Mouse (Mus musculus) embryonic facial prominence, embryonic 13.5 days (tissue): ENCODE data around the gene Plac8. TPM values are rescaled to one million over a fixed set of nuclear protein-coding genes. Genes with fewer than 3 reads are reported as not detected.

Experiments used
- ATAC-seq: fragments of 200-750 bp; cut with Nextera tagmentation; 2 replicates; pipeline ENCODE4 v1.8.0; 2017; ENCODE audit warnings: low read depth; ENCODE audit not compliant: insufficient number of reproducible peaks, insufficient read depth, low FRiP score, low TSS enrichment
- H3K27ac ChIP-seq: fragments of 300-500 bp; sonication (generic); 2 replicates; pipeline ENCODE4 v1.5.1; 2015; ENCODE audit warnings: moderate library complexity, mild to moderate bottlenecking, inconsistent platforms
- H3K27me3 ChIP-seq: fragments of 300-500 bp; sonication (generic); 2 replicates; pipeline ENCODE4 v1.6.1; 2015; ENCODE audit warnings: mild to moderate bottlenecking, inconsistent platforms
- H3K36me3 ChIP-seq: fragments of 300-500 bp; sonication (generic); 2 replicates; pipeline ENCODE4 v1.6.1; 2015; ENCODE audit warnings: mild to moderate bottlenecking, inconsistent platforms
- H3K4me1 ChIP-seq: fragments of 300-500 bp; sonication (generic); 2 replicates; pipeline ENCODE4 v1.6.1; 2015; ENCODE audit warnings: inconsistent platforms
- H3K4me2 ChIP-seq: fragments of 300-500 bp; sonication (generic); 2 replicates; pipeline ENCODE4 v1.6.1; 2015; ENCODE audit warnings: moderate library complexity, mild to moderate bottlenecking, inconsistent platforms
- H3K4me3 ChIP-seq: fragments of 300-500 bp; sonication (generic); 2 replicates; pipeline ENCODE4 v1.5.1; 2015; ENCODE audit warnings: mild to moderate bottlenecking, inconsistent platforms
- H3K9ac ChIP-seq: fragments of 300-500 bp; sonication (generic); 2 replicates; pipeline ENCODE4 v1.6.1; 2015; ENCODE audit warnings: mild to moderate bottlenecking, inconsistent platforms
- H3K9me3 ChIP-seq: fragments of 300-500 bp; sonication (generic); 2 replicates; pipeline ENCODE4 v1.6.1; 2016; ENCODE audit warnings: inconsistent platforms
- WGBS: fragments of 180-500 bp; shearing (Covaris S2); methylation state at CpG from one replicate; pipeline ENCODE4 v1.1.7; 2015; ENCODE audit warnings: mixed read lengths; 5-methylcytosine and 5-hydroxymethylcytosine counted together
- polyA plus RNA-seq: library from polyadenylated mRNA; unstranded; fragments of >200 nt; fragmentation: Nextera tagmentation; extraction: Ambion mirVana; gene quantifications from 2 replicates; pipeline ENCODE4 v1.2.1, GENCODE M21; 2015

Gene Plac8
- polyA plus RNA-seq, 1 experiment from 2014 or later, result 3.2 TPM

DNA sequence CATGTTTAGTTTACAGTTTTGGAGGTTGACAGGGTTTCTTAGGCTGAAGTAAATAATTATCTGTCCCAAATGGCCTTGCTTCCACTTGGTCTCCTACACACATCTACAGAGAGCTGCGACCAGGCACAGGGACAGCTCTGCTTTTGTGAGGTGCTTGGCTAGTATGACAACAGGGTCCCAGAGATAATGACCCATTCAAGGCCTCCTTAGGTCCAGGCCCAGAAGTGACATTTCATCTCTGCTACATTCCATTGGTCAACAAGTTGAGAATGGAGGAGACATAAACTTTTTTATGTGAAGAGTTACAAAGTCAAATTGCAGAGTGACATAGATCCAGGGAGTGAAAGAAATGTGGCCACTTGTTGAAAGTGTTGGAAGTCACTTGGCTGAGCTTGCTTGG is 48.7 kb downstream of the Plac8 start:
- H3K36me3 ChIP-seq, result peaks cover 17% of the 10 kb centered on the region
- no peak overlapping the region for H3K27ac ChIP-seq
- ATAC-seq, result no peak
- H3K9ac ChIP-seq, result no peak overlapping the region
- no peak overlapping the region for H3K4me2 ChIP-seq
- H3K27me3 ChIP-seq, result no peaks in the 10 kb centered on the region
- 98% methylated on average over 1 of the region's 1 CpGs for WGBS
- H3K9me3 ChIP-seq, result no peaks in the 10 kb centered on the region
- peaks cover 8% of the 10 kb centered on the region for H3K4me1 ChIP-seq
- no peak overlapping the region for H3K4me3 ChIP-seq

DNA sequence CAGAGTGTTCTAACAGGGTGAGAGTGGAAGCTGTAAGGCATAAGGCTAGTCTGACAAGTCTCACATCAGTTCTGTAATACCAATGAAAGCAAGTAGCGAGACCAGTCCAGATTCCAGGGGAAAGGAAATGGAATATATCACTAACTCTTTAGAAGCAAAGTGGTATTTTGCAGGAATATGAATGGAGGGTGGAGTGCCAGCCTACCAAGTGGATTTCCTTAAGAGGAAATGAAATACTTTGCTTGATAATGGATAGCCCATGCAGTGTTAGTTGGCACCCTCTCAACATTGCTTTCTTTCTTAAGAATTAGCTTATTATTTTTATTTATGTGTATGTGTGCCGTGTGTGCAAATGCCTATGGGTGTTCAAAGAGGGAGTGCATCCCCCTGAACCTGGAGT is 51.8 kb downstream of the Plac8 start:
- Histone ChIP-seq H3K4me1 (peaks cover 11% of the 10 kb centered on the region), H3K4me3 (no peak overlapping the region), H3K27ac (no peak overlapping the region), H3K27me3 (0 out of 2 replicates have a peak, but pooled peaks cover 4% of the 10 kb centered on the region), H3K9me3 (no peaks in the 10 kb centered on the region), H3K4me2 (peak overlapping the region; percentile 68; the same call in 1 of the 2 replicates), H3K9ac (no peak overlapping the region), H3K36me3 (peaks cover 11% of the 10 kb centered on the region)
- ATAC-seq, result no peak
- 87% methylated on average over 2 of the region's 2 CpGs for WGBS

GRCm38 (mm10) chr5:100519027-100519411 is 53.0 kb downstream of the Plac8 start:
- Histone ChIP-seq H3K4me2 (peak overlapping the region; percentile 68), H3K36me3 (peaks cover 8% of the 10 kb centered on the region; the same call in 1 of the 2 replicates), H3K4me3 (peak overlapping the region; percentile 80), H3K27me3 (0 out of 2 replicates have a peak, but pooled peaks cover 4% of the 10 kb centered on the region), H3K4me1 (peaks cover 11% of the 10 kb centered on the region), H3K9me3 (no peaks in the 10 kb centered on the region), H3K27ac (peak overlapping the region; percentile 86), H3K9ac (peak overlapping the region; percentile 90)
- no peak for ATAC-seq
- WGBS, result 3% methylated on average over 5 of the region's 5 CpGs

DNA sequence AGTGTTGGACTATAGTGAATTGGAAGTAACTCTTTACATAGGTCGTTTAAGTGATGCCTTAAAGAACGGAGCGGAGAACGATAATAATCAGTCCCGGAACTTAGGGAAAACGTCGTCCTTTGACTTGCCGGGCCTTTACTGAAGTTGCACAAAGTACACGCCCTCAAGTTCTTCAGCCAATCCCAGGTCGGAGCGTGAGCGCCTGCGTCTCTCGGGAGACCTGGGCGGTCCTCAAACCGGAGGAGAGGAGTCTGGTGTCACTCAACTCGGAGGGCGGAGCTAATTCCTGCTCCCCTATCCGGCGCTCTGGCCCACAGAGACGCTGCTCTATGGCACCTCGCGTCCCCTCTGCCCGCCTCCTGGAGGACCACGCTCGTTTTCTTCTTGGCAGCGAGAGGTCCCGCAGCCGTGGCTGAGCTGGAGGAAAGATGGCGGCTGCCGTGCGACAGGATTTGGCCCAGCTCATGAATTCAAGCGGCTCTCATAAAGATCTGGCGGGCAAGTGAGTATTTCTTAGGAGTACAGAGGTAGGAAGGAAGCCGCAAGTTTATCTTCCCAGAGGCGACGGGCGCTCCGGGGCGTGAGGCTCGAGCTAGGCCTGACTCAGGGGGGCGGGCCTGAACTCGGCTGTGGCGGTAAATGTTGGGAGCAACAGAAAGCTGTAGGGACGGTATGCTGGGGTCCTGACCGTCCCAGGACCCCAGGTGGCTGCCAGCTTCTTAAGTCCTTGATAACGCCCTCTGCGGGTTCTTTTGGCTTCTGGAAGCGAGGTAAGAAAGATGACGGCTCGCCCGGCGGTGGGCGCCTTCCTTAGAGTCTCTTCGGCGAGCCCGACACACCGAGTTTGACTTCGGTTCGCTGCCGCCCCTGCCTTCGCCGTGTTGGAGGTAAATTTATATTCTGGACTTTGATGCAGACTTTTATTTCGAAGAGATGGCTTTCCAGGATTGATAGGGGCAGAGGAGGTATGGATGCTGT is 53.7 kb downstream of the Plac8 start, which contains the start of gene Cops4:
TSS of gene Cops4 (plus strand) at position 261 of the 978 bp plus-strand sequence.
- WGBS, result under 1% methylated on average over 64 of the region's 64 CpGs
- Histone ChIP-seq H3K4me2 (peak within 1 kb of the TSS; percentile 68), H3K9ac (peak within 1 kb of the TSS; percentile 90), H3K4me1 (peaks cover 11% of the 10 kb centered on the region), H3K27me3 (0 out of 2 replicates have a peak, but pooled peaks cover 4% of the 10 kb centered on the region), H3K36me3 (peaks cover 7% of the 10 kb centered on the region; the same call in 1 of the 2 replicates), H3K4me3 (peak within 1 kb of the TSS; percentile 80), H3K27ac (peak within 1 kb of the TSS; percentile 86), H3K9me3 (no peaks in the 10 kb centered on the region)
- peak; percentile 100 for ATAC-seq

- Histone ChIP-seq H3K4me3 (no peak overlapping the region), H3K9ac (no peak overlapping the region), H3K9me3 (no peaks in the 10 kb centered on the region), H3K4me1 (peaks cover 2% of the 10 kb centered on the region; the same call in 1 of the 2 replicates), H3K4me2 (no peak overlapping the region), H3K36me3 (no peaks in the 10 kb centered on the region), H3K27me3 (0 out of 2 replicates have a peak, but pooled peaks cover 4% of the 10 kb centered on the region), H3K27ac (no peak overlapping the region)
- ATAC-seq, result no peak
Observed at GRCm38 (mm10) chr5:100512576-100512975, 59.5 kb downstream of the Plac8 start.

- Histone ChIP-seq H3K27me3 (no peaks in the 10 kb centered on the region), H3K36me3 (no peaks in the 10 kb centered on the region), H3K4me3 (no peak overlapping the region), H3K9me3 (no peaks in the 10 kb centered on the region), H3K27ac (no peak overlapping the region), H3K4me1 (no peaks in the 10 kb centered on the region), H3K9ac (no peak overlapping the region), H3K4me2 (no peak overlapping the region)
- no peak for ATAC-seq
- WGBS, result 72% methylated on average over 11 of the region's 11 CpGs
Observed at GRCm38 (mm10) chr5:100509247-100509646, 62.8 kb downstream of the Plac8 start.

Other genes starting within 250 kb of the Plac8 start
- 203 and 220 TPM in 2 replicates for gene Sec31a, start 156.0 kb downstream of the Plac8 start, polyA plus RNA-seq
- 11.0 and 11.5 TPM in 2 replicates for gene Lin54, start 71.6 kb downstream of the Plac8 start, polyA plus RNA-seq
- gene Cops4, start 53.9 kb downstream of the Plac8 start, polyA plus RNA-seq, result 210 TPM in 2 replicates
- 57.2 and 58.9 TPM in 2 replicates for gene Coq2, start 102.9 kb upstream of the Plac8 start, polyA plus RNA-seq
- 4.5 and 4.7 TPM in 2 replicates for gene Hpse, start 147.5 kb upstream of the Plac8 start, polyA plus RNA-seq
- gene Helq, start 226.4 kb upstream of the Plac8 start, polyA plus RNA-seq, result 20.3 and 22.0 TPM in 2 replicates
- gene Mrps18c, start 226.4 kb upstream of the Plac8 start, polyA plus RNA-seq, result 173 and 181 TPM in 2 replicates
- gene Abraxas1, start 248.7 kb upstream of the Plac8 start, polyA plus RNA-seq, result 36.8 and 43.1 TPM in 2 replicates